Mouse (Mus musculus) stomach, postnatal 0 days (tissue): ENCODE results near the gene Olfr1377. TPM values are rescaled to one million over a fixed set of nuclear protein-coding genes. Genes with fewer than 3 reads are reported as not detected.
"Not testable (repeated sequence)": the region's sequence is repeated elsewhere in the genome, so short reads cannot be mapped to it uniquely, and the experiment has no call there.

Experiments
- ATAC-seq: fragments of 200-750 bp; cut with Nextera tagmentation; 2 replicates; pipeline ENCODE4 v1.8.0; 2017; ENCODE audit not compliant: low FRiP score, low TSS enrichment
- DNase-seq: peaks from one replicate; pipeline ENCODE4 v3.0.0-alpha.2; 2016; ENCODE audit warnings: low spot score
- H3K27ac ChIP-seq: fragments of 300-500 bp; sonication (generic); replicated peaks from 2 replicates; pipeline ENCODE4 v1.5.1; 2014; ENCODE audit warnings: mild to moderate bottlenecking, control low read depth
- H3K27me3 ChIP-seq: fragments of 300-500 bp; sonication (generic); 2 replicates; pipeline ENCODE4 v1.6.1; 2014; ENCODE audit warnings: low read length; ENCODE audit not compliant: control insufficient read depth, insufficient read depth
- H3K36me3 ChIP-seq: fragments of 300-500 bp; sonication (generic); 2 replicates; pipeline ENCODE4 v1.6.1; 2014; ENCODE audit warnings: low read length, mixed read lengths; ENCODE audit not compliant: control insufficient read depth, insufficient read depth
- H3K4me1 ChIP-seq: fragments of 300-500 bp; sonication (generic); replicated peaks from 2 replicates; pipeline ENCODE4 v1.6.1; 2014; ENCODE audit warnings: antibody characterized with exemption; ENCODE audit not compliant: control insufficient read depth, insufficient read depth
- H3K4me2 ChIP-seq: fragments of 300-500 bp; sonication (generic); replicated peaks from 2 replicates; pipeline ENCODE4 v1.6.1; 2014; ENCODE audit warnings: low read depth, mild to moderate bottlenecking, control low read depth, moderate library complexity
- H3K4me3 ChIP-seq: fragments of 300-500 bp; sonication (generic); 2 replicates; pipeline ENCODE4 v1.5.1; 2014; ENCODE audit warnings: low read depth, low read length, control low read depth
- H3K9ac ChIP-seq: fragments of 300-500 bp; sonication (generic); 2 replicates; pipeline ENCODE4 v1.6.1; 2014; ENCODE audit warnings: mild to moderate bottlenecking, low read length, control low read depth, mixed read lengths
- H3K9me3 ChIP-seq: fragments of 300-500 bp; sonication (generic); 2 replicates; pipeline ENCODE4 v1.6.1; 2016; ENCODE audit warnings: low read length; ENCODE audit not compliant: control insufficient read depth
- CTCF ChIP-seq: IDR thresholded peaks from 2 replicates; pipeline ENCODE4 v1.5.1; 2016; ENCODE audit warnings: antibody characterized with exemption, low read depth, mild to moderate bottlenecking, moderate library complexity
- EP300 ChIP-seq: optimal IDR thresholded peaks from 2 replicates; pipeline ENCODE3; 2016; ENCODE audit warnings: antibody characterized with exemption
- WGBS: fragments of 180-500 bp; shearing (Covaris S2); extraction: QIAGEN DNeasy Blood & Tissue Kit; methylation state at CpG from one replicate; pipeline ENCODE4 v1.1.7; 2014; 5-methylcytosine and 5-hydroxymethylcytosine counted together
- polyA plus RNA-seq: library from polyadenylated mRNA; unstranded; fragments of >200 nt; fragmentation: Nextera tagmentation; extraction: Ambion mirVana; gene quantifications from 2 replicates; pipeline ENCODE4 v1.2.1, GENCODE M21; 2015

The Olfr1377 gene
- polyA plus RNA-seq, 1 experiment from 2014 or later = not detected

DNA sequence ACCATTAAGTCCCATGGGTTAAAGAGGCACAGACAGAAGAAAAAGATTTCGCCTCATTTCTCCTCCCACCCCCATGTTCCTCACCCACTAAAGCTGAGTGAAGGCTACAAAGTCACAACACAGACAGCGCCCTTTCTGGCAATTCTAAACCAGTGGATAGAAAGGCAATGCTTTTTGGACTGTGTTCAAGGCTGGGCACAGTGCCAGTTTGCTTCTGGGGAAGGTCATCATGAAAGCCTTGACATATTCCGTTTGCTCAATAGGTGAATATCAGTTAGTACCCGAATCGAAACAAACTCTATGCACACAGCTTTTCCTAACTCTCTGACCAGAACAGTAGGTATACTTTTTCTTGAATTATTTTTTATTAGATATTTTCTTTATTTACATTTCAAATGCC is 30.1 kb downstream of the Olfr1377 start:
- TF ChIP-seq EP300 (no peak), CTCF (no peak)
- Histone ChIP-seq H3K27ac (no peak overlapping the region), H3K4me3 (no peak overlapping the region), H3K4me1 (no peaks in the 10 kb centered on the region), H3K9ac (no peak overlapping the region), H3K27me3 (no peaks in the 10 kb centered on the region), H3K36me3 (no peaks in the 10 kb centered on the region), H3K9me3 (no peaks in the 10 kb centered on the region), H3K4me2 (no peak overlapping the region)
- DNase-seq (peak; percentile 33), ATAC-seq (no peak)
- 27% methylated on average over 5 of the region's 5 CpGs for WGBS

DNA sequence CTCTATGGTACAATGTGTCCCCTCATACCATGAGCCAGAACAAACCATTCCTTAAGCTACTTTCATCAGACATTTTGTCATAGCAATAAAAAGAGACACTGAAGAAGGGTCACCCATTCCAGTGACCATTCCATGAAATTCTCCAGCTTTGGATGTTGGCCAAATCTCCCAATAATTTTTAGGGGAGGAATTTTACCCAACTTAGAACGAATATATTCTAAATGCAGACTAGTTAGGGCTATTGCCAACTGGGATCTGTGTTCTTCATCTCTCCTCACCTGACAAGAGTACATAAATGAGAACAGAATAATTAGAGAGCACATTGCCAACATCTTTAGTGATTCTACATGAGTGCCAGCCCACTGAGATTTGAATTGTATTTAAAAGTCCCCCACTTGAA is 32.2 kb downstream of the Olfr1377 start, which contains the start of gene Olfr54:
Olfr54 (plus strand) TSS at position 301 of the 400 bp plus-strand sequence.
- Histone ChIP-seq H3K4me1 (no peaks in the 10 kb centered on the region), H3K27me3 (no peaks in the 10 kb centered on the region), H3K9me3 (no peaks in the 10 kb centered on the region), H3K36me3 (no peaks in the 10 kb centered on the region), H3K9ac (no peak within 1 kb of the TSS), H3K4me2 (no peak within 1 kb of the TSS), H3K4me3 (no peak within 1 kb of the TSS), H3K27ac (no peak within 1 kb of the TSS)
- DNase-seq (no peak), ATAC-seq (no peak)
- TF ChIP-seq EP300 (no peak), CTCF (no peak)
- 55% methylated on average over 1 of the region's 1 CpGs for WGBS

DNA sequence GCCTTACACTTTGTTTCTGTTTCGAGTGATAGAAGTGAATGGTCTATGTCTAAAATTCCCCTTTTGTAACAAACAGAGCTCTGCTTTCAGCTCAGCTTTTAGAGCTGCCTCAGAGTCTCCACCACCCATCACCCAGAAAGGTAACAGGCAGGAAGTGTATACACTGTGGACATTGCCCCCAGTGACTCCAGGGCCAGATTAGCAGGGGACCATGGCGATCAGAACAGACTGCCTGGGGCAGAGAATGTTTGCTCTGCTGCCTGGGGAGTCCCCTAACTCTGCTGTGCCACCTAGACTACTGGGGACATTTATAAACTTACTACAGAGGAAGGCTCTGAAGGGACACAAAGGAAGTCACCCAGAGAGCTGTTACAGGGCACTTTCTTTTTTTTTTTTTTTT is 34.6 kb downstream of the Olfr1377 start:
- Histone ChIP-seq H3K9me3 (no peaks in the 10 kb centered on the region), H3K27me3 (no peaks in the 10 kb centered on the region), H3K27ac (no peak overlapping the region), H3K36me3 (no peaks in the 10 kb centered on the region), H3K9ac (no peak overlapping the region), H3K4me2 (no peak overlapping the region), H3K4me1 (no peaks in the 10 kb centered on the region), H3K4me3 (no peak overlapping the region)
- TF ChIP-seq CTCF (no peak), EP300 (no peak)
- no peak for DNase-seq
- 38% methylated on average over 2 of the region's 2 CpGs for WGBS
- ATAC-seq = no peak

DNA sequence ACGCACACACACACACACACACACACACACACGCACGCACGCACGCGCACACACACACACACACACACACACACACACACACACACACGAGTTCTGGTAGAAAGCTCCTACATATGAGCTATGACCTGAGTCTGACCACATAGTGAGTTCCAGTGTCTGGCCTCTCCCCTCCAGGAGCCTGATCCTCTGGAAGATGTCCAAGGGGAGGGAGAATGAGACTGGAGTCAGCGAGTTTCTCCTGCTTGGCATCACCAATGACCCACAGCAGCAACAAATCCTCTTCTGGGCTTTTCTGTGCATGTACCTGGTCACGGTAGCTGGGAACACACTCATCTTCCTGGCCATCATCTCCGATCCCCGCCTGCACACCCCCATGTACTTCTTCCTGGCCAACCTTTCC is 45.0 kb downstream of the Olfr1377 start:
- DNase-seq, H3K9me3 ChIP-seq, H3K4me1 ChIP-seq, H3K27ac ChIP-seq, H3K4me2 ChIP-seq, H3K9ac ChIP-seq, ATAC-seq, H3K27me3 ChIP-seq, H3K36me3 ChIP-seq, H3K4me3 ChIP-seq: not testable (repeated sequence)
- WGBS = 88% methylated on average over 11 of the region's 11 CpGs

DNA sequence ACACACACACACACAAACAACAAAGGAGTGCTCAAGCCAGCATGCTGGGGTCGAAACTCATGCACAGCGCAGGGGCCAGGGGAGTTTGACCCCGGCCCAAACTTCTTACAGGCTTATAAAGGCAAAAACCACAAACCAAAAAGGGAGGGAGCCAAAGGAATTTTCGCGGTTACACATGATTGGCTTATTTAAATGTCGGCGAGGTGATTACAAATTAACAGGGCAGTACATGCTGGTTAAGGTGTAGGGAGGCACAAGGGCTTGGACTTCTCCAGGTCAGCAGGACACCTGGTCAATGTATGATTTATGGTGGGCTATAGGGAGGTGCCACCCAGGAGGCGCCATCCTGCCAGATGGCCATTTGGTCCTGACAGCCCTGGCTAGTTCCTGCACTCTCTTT is 47.6 kb downstream of the Olfr1377 start:
- H3K4me2 ChIP-seq, H3K36me3 ChIP-seq, H3K9ac ChIP-seq, H3K9me3 ChIP-seq, H3K4me3 ChIP-seq, DNase-seq, H3K27ac ChIP-seq, H3K4me1 ChIP-seq, H3K27me3 ChIP-seq, ATAC-seq: not testable (repeated sequence)
- WGBS = 72% methylated on average over 8 of the region's 8 CpGs

DNA sequence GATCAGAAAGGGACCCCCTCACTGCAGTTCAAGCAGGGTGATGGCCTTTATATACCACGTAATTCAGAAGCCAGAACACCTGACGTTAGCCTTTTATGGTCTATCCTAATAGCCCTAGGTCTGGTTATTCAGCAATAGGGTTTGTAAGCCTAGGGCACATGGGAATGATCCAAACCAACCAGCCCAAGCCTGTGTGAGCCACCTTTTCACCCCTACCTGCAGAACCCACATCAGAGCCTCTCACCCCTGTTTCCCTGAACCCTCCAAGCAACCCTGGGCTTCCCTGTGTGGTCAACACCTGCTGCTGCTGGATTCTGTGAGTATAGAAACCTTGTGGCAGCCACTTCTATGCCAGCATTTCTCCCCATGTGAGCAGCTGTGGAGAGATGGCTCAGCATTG is 48.5 kb downstream of the Olfr1377 start:
- DNase-seq (no peak), ATAC-seq (no peak)
- no peaks in the 10 kb centered on the region for H3K36me3 ChIP-seq
- H3K27ac ChIP-seq = no peak overlapping the region
- 76% methylated on average over 2 of the region's 2 CpGs for WGBS
- H3K4me3 ChIP-seq = no peak overlapping the region
- no peak overlapping the region for H3K4me2 ChIP-seq
- no peak for TF ChIP-seq CTCF
- no peak for TF ChIP-seq EP300
- no peaks in the 10 kb centered on the region for H3K4me1 ChIP-seq
- H3K9me3 ChIP-seq = no peaks in the 10 kb centered on the region
- H3K27me3 ChIP-seq = no peaks in the 10 kb centered on the region
- no peak overlapping the region for H3K9ac ChIP-seq
